Mouse (Mus musculus): Measurements from ENCODE around the gene Cd3g.

Gene Cd3g

GRCm38 (mm10) chr9:44991821-44992220, 11.6 kb upstream of the Cd3g start:
- in situ Hi-C loops (cut with MboI; ENCODE audit: unreplicated experiment in 2 of 2) = no loop called here

- in situ Hi-C loops (cut with MboI; ENCODE audit: unreplicated experiment in 2 of 2) = no loop called here
Measured at GRCm38 (mm10) chr9:44986976-44987375, 6.7 kb upstream of the Cd3g start.

GRCm38 (mm10) chr9:44986242-44986781, 6.1 kb upstream of the Cd3g start:
- in situ Hi-C loops (cut with MboI; ENCODE audit: unreplicated experiment in 2 of 2) = no loop called here

GRCm38 (mm10) chr9:44985721-44986161, 5.5 kb upstream of the Cd3g start:
- in situ Hi-C loops (cut with MboI; ENCODE audit: unreplicated experiment in 2 of 2) = no loop called here

GRCm38 (mm10) chr9:44983001-44983400, 2.8 kb upstream of the Cd3g start:
- in situ Hi-C loops (cut with MboI; ENCODE audit: unreplicated experiment in 2 of 2) = no loop called here

- in situ Hi-C loops (cut with MboI; ENCODE audit: unreplicated experiment in 2 of 2) = no loop called here
Measured at GRCm38 (mm10) chr9:44982531-44982930, 2.3 kb upstream of the Cd3g start.

- in situ Hi-C loops (cut with MboI; ENCODE audit: unreplicated experiment in 2 of 2) = no loop called here
Measured at GRCm38 (mm10) chr9:44982081-44982480, 1.9 kb upstream of the Cd3g start.

GRCm38 (mm10) chr9:44981676-44982075, 1.4 kb upstream of the Cd3g start, which contains the start of gene Cd3d:
Gene Cd3d (plus strand): TSS chr9:44981786.
- in situ Hi-C loops (cut with MboI; ENCODE audit: unreplicated experiment in 2 of 2) = no loop called here

GRCm38 (mm10) chr9:44981104-44981503, 873 bp upstream of the Cd3g start:
- in situ Hi-C loops (cut with MboI; ENCODE audit: unreplicated experiment in 2 of 2) = no loop called here

GRCm38 (mm10) chr9:44979806-44980205, 425 bp downstream of the Cd3g start:
- in situ Hi-C loops (cut with MboI; ENCODE audit: unreplicated experiment in 2 of 2) = loop anchor here in 1 of 2 experiments (10.0 kb wide), 1 partner anchor 155 kb away; the partner anchor contains the start of gene Scn4b

- in situ Hi-C loops (cut with MboI; ENCODE audit: unreplicated experiment in 2 of 2) = loop anchor here in 1 of 2 experiments (10.0 kb wide), 1 partner anchor 157 kb away; the partner anchor contains the start of gene Scn4b
Measured at GRCm38 (mm10) chr9:44977813-44978212, 2.4 kb downstream of the Cd3g start.

- in situ Hi-C loops (cut with MboI; ENCODE audit: unreplicated experiment in 2 of 2) = loop anchor here in 1 of 2 experiments (25.0 kb wide), 1 partner anchor 507 kb away; the partner anchor contains the start of gene Upk2
Measured at GRCm38 (mm10) chr9:44969450-44969849, 10.8 kb downstream of the Cd3g start.

GRCm38 (mm10) chr9:44967763-44968162, 12.5 kb downstream of the Cd3g start:
- in situ Hi-C loops (cut with MboI; ENCODE audit: unreplicated experiment in 2 of 2) = loop anchor here in 1 of 2 experiments (25.0 kb wide), 1 partner anchor 505 kb away; the partner anchor contains the start of gene Upk2

GRCm38 (mm10) chr9:44966815-44967242, 13.4 kb downstream of the Cd3g start:
- in situ Hi-C loops (cut with MboI; ENCODE audit: unreplicated experiment in 2 of 2) = loop anchor here in 1 of 2 experiments (25.0 kb wide), 1 partner anchor 505 kb away; the partner anchor contains the start of gene Upk2

- in situ Hi-C loops (cut with MboI; ENCODE audit: unreplicated experiment in 2 of 2) = loop anchor here in 1 of 2 experiments (25.0 kb wide), 1 partner anchor 504 kb away; the partner anchor contains the start of gene Upk2
Measured at GRCm38 (mm10) chr9:44965833-44966466, 14.3 kb downstream of the Cd3g start.

GRCm38 (mm10) chr9:44965126-44965832, 15.0 kb downstream of the Cd3g start, which contains the start of gene Ube4a:
Gene Ube4a (minus strand): TSS chr9:44965600.
- in situ Hi-C loops (cut with MboI; ENCODE audit: unreplicated experiment in 2 of 2) = loop anchor here in 1 of 2 experiments (25.0 kb wide), 1 partner anchor 503 kb away; the partner anchor contains the start of gene Upk2

GRCm38 (mm10) chr9:44954432-44954831, 25.8 kb downstream of the Cd3g start:
- in situ Hi-C loops (cut with MboI; ENCODE audit: unreplicated experiment in 2 of 2) = loop anchor here in 1 of 2 experiments (25.0 kb wide), 1 partner anchor 492 kb away; the partner anchor contains the start of gene Upk2

GRCm38 (mm10) chr9:44947836-44948235, 32.4 kb downstream of the Cd3g start:
- in situ Hi-C loops (cut with MboI; ENCODE audit: unreplicated experiment in 2 of 2) = loop anchor here (10.0 to 25.0 kb wide), 2 partner anchors 111 to 133 kb away; no protein-coding TSS in a partner anchor

- in situ Hi-C loops (cut with MboI; ENCODE audit: unreplicated experiment in 2 of 2) = loop anchor here (10.0 to 25.0 kb wide), 2 partner anchors 109 to 131 kb away; no protein-coding TSS in a partner anchor
Measured at GRCm38 (mm10) chr9:44946185-44946695, 34.0 kb downstream of the Cd3g start.

- in situ Hi-C loops (cut with MboI; ENCODE audit: unreplicated experiment in 2 of 2) = loop anchor here (10.0 to 25.0 kb wide), 2 partner anchors 105 to 128 kb away; no protein-coding TSS in a partner anchor
Measured at GRCm38 (mm10) chr9:44942421-44942820, 37.8 kb downstream of the Cd3g start.
